Mouse (Mus musculus) layer of hippocampus, adult 11-12 months (tissue): ENCODE measurements at regions not wholly inside any gene's neighbourhood (a gene's known extent, or its start where the extent isn't known, plus 50 kb on each side); places are given as distances from the start of the nearest gene placed in this dataset.

ENCODE experiments used
- DNase-seq: peaks from one replicate; pipeline ENCODE4 v3.0.0; 2022; ENCODE audit warnings: low spot score

GRCm38 (mm10) chr9:30580500-30580899 is 153.6 kb downstream of the Snx19 start:
- DNase-seq, result no peak

DNA sequence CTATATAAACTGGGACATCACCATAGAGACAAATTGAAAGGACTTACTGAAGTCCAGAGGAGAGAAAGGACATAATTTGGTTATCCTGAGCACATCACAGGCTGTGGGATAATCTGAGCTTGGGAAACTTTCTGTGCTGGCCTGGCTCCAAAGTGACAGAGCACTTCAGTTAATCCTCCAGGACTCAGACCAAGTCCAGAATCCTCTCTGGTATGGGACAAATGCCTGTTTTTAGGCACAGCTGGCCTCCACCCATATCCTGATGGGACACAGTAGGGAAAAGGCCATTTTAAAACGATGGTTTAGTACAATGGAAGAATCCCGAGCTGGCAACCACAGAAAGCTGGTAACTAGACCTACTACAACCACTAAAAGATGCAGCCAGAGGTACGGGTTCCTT is 151.3 kb downstream of the Snx19 start:
- DNase-seq, result no peak

GRCm38 (mm10) chr9:30577243-30577642 is 150.3 kb downstream of the Snx19 start:
- DNase-seq, result no peak

- DNase-seq, result no peak
Observed at GRCm38 (mm10) chr9:30575531-30575930, 148.6 kb downstream of the Snx19 start.

GRCm38 (mm10) chr9:30573294-30573693 is 146.4 kb downstream of the Snx19 start:
- no peak for DNase-seq

DNA sequence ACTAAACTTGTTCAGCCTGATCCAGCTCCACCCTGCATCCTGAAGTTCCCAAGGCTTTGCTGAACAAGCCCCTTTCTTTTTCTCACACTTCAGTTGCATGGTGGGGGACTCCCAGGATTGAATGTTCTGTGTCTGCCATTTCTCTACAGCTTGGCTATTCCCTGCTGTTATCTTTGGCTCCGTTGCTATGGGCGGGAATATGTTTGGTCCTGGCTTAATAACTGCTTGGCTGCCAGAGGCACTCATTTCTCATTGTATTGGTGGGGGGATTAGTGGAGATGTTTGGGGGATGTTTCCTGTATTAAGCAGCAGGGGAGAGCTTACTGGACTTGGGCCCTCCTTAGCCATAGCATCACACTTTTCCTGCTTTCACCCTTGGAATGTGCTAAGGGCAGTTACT is 144.1 kb downstream of the Snx19 start:
- no peak for DNase-seq

DNA sequence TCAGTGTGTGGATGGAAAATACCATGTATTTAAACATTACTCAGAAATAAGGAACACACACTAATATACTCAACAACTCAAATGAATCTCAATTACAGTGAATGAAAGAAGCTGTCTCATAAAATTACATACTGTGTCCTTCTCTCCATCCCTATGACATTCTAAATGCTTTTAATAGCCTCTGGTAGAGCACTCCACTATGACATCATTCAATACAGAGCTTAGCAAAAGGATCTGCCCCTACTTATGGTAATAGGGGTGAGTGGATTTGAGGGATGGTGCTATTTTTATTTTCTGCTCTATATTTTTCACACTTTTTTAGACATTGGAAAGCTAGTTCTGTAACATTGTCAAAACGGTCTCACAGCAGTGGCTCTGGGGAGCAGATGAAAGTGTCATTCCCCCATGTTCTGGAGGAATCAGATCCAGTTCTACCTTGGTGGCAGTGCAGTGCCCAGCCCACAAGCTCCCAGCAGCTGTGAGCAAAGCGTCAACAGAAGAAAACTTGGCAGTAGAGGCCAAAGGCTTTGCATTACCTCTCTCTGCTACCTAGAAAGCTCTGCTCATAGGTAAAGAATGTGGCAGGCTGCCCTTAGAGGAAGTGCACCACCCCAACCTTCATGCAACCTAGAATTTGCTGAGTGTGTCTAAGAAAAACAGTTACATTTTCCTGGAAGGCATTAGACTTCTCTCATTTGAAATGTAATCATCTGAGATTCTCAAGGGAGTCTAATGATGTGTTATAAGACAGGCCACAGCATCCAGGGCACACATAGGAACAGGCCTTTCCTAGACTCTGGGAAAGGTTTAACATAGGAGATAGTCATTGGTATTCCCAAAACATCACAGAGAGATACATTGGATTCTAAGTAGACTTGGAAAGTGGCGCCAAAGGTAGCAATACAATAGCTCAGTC is 138.1 kb downstream of the Snx19 start:
- DNase-seq, result no peak

DNA sequence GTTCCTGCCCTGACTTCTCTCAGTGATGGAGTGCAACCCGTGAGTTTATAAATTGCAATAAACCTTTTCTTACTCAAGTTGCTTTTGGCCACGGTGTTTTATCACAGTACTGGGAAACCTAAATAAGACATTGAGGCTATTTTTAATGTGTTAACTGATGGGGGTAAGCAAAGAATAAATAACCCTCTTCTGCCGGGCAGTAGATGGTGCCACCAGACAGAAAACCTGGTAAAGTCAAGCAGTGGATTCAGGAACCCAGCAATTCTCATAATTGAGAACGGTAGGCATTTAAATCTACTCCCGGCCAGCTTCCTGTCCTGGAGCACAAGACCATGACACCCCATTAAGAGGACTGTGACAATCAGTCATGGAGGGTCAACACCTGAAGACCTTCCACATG is 136.5 kb downstream of the Snx19 start:
- DNase-seq, result no peak

- DNase-seq, result no peak
Observed at GRCm38 (mm10) chr9:30554908-30555307, 128.0 kb downstream of the Snx19 start.

GRCm38 (mm10) chr9:30552721-30553120 is 125.8 kb downstream of the Snx19 start:
- DNase-seq, result no peak

- no peak for DNase-seq
Observed at GRCm38 (mm10) chr9:30549892-30550515, 123.1 kb downstream of the Snx19 start.

- no peak for DNase-seq
Observed at GRCm38 (mm10) chr9:30539858-30540257, 113.0 kb downstream of the Snx19 start.

DNA sequence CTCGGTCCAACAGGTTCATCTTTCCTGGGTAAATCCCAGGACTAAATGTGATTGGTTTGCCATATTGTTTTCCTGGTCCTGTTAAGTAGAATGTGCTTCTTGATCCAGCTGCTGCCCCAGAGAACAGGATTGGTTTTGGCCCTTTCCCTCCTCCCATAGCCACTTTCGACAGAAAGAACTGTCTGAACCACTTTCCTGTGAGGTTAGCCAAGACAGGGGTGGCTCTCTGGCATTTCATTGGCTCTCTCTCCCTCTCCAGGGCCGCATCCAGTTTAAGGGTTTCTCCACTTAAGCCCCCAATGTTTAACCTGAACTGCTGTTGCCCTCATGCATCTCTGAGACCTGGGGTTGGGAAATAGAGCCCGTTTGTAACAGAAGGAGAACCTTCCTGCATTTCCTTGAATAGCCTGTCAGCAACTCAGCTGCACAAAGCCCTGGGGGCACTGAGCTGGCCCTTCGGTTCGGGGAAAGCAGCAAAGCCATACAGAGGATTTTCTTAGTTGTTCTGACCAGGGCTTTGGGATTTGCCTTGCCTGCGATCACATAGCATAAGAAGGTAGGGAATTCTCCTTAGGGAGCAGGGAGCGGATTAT is 109.7 kb downstream of the Snx19 start:
- no peak for DNase-seq

DNA sequence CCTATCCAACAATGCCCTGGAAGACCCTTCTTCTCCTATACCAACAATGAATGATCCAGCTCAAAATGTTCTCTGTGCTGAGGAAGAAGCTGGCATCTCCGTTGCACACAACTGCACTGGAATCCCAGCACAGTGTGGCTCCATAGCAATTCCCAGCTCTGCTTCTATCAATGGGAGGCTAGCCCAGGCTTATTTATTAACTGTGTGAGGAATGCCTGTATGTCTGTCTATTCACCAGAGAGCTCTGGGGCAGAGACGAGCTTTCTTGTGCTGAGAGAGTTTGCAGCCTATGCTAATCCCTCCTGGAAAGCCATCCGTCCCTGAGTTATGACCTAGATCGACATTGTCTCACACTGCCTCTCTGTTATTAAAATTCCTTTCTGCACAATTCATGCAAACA is 108.1 kb downstream of the Snx19 start:
- no peak for DNase-seq

- peak; percentile 19 for DNase-seq
Observed at GRCm38 (mm10) chr9:30533780-30534343, 107.0 kb downstream of the Snx19 start.

DNA sequence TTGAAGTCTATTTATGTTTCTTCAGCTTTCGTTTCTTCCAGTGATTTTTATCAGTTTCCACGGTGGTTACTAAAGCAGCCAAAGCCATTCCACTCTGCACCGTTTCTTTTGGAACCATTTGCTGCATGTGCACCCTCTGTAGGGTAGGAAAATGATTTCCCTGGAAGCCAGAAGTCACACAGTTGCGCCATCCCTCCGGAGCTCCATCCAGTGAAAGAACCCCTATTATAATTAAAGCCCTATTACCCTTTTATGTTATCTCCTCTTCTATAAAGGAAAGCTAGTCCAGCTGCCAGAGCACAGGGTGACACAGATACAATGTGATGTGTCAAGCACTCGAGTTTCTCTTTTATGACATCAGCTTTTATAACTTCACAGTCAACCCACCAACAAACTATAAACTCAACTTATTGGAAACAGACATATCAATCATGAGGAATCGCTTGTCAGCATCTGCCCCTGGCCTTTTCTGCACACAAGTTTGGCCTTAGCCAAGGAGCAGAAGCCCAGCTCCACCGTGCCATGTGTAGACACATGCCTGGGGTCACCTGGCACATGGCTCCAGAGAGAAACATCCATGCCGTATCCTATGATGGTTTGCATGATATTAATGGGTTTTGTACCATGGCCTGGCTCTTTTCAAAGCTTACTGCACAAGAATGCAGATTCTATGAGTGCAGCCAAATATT is 106.3 kb downstream of the Snx19 start:
- no peak for DNase-seq

- no peak for DNase-seq
Observed at GRCm38 (mm10) chr9:30525086-30525485, 98.2 kb downstream of the Snx19 start.

- DNase-seq, result no peak
Observed at GRCm38 (mm10) chr9:30524401-30525066, 97.6 kb downstream of the Snx19 start.

DNA sequence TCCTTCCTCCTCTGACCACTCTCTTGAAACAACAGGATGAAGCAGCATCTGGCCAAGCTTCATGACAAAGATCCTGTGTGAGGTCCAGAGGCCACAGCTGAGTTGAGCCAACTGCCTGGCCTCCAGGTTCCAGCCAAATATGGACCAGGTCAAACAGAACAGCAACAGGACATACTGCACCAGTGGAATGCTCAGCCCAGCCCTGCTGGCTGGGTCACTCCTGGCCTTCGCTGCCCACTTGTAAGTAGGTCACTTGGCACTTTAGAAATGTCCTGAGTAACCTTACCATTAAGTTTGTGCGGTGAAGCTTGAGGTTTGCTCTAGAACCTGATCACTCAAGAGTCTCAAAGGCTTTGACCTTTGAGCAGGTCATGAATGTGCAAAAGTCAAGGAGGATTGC is 96.9 kb downstream of the Snx19 start:
- DNase-seq, result no peak

- DNase-seq, result no peak
Observed at GRCm38 (mm10) chr9:30522595-30523350, 95.9 kb downstream of the Snx19 start.
